Mouse (Mus musculus) left cerebral cortex, adult 18-20 months (tissue): Measurements from ENCODE around the gene Ybey. TPM values are rescaled to one million over a fixed set of nuclear protein-coding genes. Genes with fewer than 3 reads are reported as not detected.

Experiments used
- DNase-seq, 2 experiments: peaks; one replicate each; pipeline ENCODE4 v3.0.0; 2021 to 2022; ENCODE audit warnings: low spot score in 2 of 2, mixed read lengths in 1 of 2
- long read RNA-seq, 2 experiments: library from polyadenylated mRNA; stranded (forward); transcript quantifications; one replicate each; pipeline ENCODE4 v2.0.0; 2021
- total RNA-seq, 2 experiments: library from RNA; stranded (reverse); gene quantifications; 2 replicates each; pipeline ENCODE4 v1.2.3; 2021

The Ybey gene
- 1 to 10 TPM; 4.5 TPM for total RNA-seq
- long read RNA-seq, experiment 1, full-length matches to known transcripts, result 5 of 7 reads
- long read RNA-seq, experiment 1, partial matches to known transcripts, result 1 of 7 reads
- long read RNA-seq, experiment 1, other reads (novel, unspliced or antisense), result 1 of 7 reads
- long read RNA-seq, experiment 2, full-length matches to known transcripts, result 4 of 6 reads
- long read RNA-seq, experiment 2, partial matches to known transcripts, result 1 of 6 reads
- long read RNA-seq, experiment 2, other reads (novel, unspliced or antisense), result 1 of 6 reads

DNA sequence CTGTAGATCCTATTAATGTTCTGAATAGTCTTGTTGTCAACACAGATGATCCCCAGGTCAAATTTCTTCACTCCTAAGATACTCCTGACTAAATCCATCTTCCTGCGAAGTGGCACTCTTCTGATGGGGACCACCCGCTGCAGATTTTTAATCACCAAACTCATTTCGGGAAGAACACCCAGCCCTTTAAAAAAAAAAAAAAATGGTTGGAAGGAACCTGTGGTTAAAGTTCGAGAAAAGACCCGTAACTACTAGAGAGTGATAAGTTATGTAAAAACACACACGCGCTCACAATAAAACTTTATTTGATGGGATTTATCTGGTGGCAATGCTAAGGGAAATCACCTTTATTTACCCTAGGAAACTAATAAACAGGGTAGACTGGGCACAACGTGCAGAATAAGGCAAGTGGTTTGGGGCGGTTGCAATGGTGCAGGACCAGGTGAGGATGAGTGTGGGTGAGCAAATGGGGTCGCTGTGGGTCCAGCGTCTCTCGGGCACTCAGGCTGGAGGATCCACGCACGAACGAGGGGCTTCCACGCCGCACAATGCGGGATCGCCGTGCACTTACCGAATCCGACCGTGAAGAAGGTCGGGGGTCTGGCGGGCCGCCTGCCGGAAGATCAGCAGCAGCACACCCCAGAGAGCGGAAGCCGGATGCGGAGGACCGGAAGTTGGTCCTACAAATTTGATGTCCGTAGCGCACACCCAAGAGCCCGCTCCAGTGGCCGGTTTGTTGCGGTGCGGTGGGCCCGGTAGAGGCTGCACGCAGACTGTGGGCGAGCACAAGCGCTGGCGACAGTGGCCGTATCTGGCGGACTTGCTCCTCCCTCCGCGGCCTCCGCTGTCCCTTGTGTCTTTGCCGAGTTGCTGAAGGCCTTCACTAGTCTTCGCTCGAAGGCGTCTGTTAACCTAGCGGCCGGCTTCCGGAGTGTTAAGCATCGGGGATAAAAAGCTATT is at the start of gene Ybey, which contains the start of gene Mcm3ap:
Gene Ybey (minus strand): TSS at position 912 of the 960 bp plus-strand sequence.
Gene Mcm3ap (plus strand): TSS at position 725 of the 960 bp plus-strand sequence.
- DNase-seq, result peak; percentile 88 to 90

DNA sequence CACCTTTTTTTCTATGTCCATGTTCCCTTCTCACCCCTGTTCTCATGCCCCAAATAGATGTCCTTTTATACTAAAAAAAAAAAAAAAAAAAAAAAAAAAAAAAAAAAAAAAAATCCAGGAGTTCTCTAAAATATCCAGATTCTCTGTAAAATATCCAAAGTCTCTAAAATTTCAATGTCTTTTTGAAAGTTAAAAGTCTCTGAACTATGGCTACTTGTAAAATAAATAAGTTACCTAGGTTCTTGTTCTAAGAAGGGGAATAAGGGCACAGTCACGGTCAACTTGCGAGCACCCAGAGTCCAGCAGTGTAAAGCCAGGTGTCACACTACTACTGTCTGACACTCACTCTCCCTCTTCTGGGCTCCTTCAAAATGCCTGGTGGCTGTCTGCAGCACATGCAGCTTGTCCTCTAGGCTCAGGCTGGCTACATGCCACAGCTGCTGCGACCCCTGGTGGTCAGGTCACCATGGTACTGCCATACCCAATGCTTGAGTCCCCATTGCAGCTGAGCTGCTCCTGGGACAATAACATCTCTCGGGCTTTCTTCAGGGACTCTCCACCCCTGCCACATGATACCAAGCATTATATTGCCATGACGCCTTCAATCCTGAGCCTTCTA is 44.2 kb upstream of the Ybey start:
- peak in 1 of 2 experiments; percentile 34 for DNase-seq

DNA sequence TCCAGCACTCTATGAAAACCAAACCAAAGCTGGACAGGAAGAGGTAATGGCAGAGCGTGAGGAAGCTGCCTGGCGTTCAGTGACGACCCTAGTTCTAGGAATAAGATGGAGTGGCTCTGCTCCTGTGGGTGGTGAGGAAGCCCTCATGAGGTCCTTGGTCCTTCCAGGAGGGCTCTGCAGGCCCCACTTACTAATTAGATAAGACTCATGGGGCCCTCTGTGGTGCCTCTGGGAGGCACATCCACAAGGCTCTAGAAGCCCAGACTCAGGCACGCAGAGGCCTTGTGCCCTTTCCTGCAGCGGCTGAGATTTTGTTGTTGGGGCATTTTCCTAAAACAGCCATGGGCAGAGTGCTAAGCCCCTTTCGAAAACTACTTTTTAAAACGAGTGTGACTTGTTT is 37.0 kb upstream of the Ybey start:
- DNase-seq, result no peak

DNA sequence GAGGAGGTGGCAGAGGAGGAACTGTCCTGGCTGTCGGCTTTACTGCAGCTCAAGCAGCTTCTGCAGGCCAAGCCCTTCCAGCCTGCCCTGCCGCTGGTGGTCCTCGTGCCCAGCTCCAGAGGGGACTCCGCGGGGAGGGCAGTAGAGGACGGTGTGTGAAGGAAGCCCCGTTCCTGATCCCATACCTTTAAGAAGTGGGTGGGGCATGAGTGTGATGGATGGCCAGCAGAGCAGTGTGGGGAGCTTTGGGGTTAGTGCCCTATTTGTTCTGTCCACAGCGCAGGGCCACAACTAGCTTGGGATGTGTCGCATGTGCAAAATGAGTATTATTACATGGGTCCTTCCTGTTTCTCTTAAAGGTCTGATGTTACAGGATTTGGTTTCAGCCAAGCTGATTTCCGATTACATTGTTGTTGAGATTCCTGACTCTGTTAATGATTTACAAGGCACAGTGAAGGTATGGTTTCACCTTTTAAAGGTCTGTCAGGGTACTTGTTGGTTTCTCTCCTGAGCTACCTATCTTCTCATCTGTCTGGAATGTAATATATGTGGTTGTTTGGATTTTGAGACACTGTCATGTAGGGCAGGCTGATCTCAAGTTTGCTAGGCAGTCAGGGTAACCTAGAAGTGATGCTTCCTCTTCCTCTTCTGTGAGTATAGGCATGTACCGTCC is 35.5 kb upstream of the Ybey start:
- DNase-seq, result no peak

DNA sequence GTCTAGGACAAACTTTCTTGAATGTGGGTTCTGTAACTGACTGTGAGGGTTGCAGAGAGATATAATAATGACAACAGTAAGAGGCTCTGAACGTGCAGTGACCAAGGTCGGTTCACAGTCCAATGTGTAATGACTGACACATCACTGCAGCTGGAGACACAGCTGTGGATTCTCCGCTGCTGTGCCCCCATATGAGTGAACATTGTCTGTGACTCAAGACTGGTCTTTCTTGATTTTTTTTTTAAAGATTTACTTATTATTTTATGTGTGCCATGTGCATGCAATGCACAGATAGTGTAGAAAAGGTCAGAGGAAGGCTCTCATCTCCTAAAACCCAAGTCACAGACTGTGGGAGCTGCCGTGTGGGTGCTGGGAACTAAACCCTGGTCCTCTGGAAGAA is 28.6 kb upstream of the Ybey start:
- DNase-seq, result no peak

DNA sequence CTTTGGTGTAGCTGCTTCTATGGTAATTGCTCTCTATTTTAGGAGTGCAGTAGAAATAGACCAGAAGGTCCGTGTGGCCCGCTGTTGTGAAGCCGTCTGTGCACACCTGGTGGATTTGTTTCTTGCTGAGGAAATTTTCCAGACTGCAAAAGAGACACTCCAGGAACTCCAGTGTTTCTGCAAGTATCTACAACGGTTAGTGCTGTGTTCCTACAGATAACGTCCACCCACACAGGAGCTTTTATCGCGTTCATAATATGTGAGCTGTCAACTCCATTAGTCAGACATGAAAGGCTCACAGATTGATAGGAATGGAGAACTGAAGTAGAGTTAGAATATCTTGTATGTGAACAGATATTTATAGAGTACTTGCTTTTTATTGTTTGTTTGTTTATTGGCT is 27.5 kb upstream of the Ybey start:
- DNase-seq, result peak in 1 of 2 experiments; percentile 9

DNA sequence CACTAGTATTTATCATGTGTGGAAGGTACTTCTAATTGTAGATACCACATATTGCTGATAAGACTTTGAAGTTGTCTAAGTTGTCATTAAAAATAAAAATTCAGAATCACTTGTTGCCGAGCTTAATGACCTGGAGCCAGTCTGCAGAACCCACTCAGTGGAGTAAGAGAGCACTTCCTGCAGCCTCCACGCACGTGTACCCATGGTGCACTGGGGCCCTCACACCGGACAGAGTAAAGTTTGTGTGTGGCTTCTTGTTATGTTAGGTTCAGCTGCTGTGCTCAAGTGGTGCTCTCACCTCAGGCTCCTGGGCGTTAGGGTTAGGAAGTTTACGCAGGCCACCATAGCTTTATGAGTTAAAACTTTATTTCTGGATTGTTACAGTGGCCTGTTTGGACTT is 26.6 kb upstream of the Ybey start:
- no peak for DNase-seq

DNA sequence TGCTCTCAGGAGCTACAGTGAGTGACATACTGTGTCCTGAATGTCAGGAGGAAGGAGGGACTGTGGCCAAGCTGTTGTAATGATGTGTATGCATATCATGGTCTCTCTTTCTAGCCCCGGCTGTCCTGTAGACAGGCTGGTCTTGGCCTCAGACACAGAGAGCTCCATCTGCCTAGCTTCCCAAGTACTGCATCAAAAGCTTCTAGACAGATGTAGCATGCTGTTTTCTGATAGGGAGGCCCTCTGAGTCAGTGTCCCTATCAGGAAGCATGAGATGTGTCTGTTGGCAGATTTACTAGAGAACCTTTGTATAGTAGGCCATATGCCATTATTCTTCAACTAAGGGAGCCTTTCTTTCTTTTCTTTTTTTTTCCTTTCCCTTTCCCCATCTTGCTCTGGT is 24.6 kb upstream of the Ybey start:
- no peak for DNase-seq

DNA sequence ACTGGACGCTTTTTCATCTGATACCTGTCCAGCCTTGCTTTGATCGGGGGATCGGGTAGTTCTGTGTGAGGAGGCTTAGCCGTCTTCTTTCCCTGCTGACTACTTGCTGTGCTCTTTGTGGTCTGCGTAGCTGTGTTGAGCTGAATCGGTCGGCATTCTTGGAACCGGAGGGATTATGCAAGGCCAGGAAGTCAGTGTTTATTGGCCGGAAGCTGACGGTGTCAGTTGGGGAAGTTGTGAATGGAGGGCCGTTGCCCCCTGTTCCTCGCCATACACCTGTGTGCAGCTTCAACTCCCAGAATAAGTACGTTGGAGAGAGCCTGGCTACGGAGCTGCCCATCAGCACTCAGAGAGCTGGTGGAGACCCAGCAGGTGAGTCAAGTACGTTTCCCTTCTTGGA is 20.3 kb upstream of the Ybey start:
- DNase-seq, result no peak

DNA sequence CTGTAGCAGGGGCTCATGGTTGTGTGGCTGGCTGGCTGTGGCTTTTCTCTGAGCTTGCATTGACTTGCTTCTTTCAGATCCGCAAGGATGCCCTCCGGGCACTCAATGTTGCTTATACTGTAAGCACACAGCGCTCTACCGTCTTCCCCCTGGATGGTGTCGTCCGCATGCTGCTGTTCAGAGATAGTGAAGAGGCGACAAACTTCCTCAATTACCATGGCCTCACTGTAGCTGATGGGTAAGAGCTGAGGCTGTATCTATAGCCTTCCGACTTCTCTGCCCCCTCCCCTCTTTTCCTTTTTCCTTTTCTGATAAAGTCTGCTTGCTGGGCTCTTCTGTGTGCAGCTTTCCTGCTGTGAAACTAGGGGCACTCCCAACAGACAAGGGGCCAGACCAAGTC is 19.4 kb upstream of the Ybey start:
- no peak for DNase-seq

DNA sequence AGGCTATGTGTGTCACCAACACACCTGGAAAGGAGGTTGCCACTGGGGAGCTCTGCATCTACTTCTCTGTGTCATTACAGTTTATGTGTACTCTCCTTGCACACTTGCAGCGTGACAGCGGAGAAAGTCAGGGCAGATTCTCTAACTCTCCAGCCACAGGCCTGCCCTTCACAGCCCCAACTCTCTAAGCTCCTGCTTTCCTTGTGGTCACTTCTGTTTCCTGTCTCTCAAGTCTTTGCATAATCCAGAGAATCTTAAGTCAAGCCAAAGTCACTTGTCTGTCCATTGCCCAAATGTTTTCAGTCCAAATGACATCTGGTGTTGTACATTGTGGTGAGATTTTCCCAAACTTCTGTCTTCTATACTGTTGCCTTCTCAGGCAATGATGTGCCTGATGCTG is 17.4 kb upstream of the Ybey start:
- no peak for DNase-seq

DNA sequence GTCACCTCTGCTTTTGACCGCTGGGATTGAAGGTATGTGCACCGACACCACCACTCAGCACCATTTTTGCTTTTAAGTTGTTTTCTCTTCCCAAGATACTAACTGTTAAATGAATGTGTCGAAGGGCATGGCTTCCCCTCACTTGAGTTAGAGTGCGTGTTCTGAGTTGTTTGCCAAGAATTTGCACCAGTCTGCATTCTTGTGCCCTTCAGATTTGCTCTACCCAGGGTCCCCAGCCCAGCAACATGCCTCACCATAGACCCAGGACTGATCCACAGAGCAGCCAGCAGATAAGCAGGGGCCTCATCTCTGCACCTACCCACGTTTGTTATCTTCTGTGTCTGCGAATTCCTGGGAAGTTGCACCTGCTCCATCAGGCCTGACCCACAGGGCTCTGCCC is 12.6 kb upstream of the Ybey start:
- no peak for DNase-seq

DNA sequence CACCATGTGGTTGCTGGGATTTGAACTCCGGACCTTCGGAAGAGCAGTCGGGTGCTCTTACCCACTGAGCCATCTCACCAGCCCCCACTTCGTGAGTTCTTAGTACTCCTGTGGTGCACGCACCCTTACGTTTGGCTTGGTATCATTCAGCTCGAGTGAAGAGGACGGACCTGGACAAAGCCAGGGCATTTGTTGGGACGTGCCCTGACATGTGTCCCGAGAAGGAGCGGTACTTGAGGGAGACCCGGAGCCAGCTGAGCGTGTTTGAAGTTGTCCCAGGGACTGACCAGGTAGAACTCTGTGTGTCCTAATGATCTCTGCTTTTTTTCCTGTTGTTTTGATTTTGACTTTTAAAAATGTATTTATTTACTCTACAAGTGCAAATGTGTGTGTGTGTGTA is 11.9 kb upstream of the Ybey start:
- DNase-seq, result no peak

DNA sequence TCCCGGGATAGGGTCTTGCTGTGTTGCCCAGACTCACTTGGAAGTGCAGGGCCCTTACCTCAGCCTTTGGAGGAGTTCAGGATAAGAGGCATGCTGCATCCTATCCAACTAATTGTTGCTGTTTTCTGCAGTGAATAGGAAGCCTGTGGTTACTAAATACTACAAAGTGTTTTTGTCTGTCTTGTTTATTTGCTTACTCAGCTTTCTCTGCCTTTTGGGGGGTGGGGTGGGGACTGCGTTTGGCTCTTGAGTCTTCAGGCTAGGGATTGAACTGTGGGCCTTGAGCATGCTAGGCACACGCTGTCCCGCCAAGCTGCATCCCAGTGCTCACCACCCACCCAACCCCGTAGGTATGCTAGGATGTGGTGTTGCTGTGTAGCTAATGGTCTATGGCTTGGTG is 4.8 kb upstream of the Ybey start:
- no peak for DNase-seq

DNA sequence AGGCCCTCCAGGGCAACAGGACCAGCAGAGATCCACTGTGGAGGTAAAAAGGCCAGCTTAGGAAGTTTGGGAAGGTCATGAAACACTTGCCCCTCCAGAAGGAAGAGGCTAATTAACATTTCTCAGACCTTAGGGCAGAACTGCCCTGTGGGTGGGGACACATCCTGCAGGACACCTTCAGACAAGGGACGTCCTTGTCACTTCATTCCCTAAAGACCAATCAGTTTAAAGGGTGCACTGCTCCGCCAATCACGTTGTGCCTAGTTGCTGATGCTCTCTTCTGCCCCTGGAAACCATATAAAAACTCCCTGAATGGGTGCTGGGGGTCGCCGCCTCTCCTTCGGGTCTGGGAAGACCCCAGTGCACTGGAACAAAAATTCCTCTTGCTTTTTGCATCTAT is 6.2 kb downstream of the Ybey start:
- no peak for DNase-seq

DNA sequence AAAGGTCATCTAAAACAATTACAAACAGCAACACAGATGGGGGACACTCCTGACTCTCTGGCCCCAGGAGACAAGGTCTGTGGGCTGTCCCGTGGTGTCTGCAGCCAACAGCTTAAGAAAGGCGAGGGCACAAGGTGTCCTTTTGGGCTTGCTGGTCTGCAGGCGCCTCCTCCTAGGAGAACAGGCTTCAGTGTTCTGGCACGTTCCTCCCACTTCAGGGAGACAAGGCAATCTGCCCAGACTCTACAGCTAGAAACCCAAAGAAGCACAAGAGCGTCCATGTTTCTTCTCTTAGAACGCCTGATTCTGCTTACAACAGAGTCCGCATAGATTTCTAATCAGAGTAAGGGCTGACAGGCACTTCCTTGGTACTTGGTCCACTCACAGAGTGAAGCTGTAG is 6.6 kb downstream of the Ybey start:
- DNase-seq, result peak; percentile 13 to 29

DNA sequence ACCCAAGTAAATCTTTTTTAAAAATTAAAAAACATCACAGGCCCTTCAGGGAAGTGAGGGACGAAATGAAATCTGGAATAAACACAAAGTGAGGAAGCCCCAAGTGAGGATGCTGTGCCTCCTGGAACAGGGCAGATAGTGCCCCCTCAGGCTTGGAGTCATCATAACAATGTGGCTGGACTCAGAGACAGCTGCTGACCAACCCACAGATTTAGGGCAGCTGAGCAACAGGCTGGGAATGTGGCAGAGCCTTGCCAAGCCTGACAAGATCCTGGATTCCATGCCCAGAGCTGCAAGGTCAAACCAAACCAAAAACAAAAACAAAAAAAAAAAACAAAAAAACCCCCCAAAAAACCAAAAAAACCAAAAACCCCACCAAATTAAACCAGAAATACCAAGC is 7.7 kb downstream of the Ybey start:
- DNase-seq, result no peak

DNA sequence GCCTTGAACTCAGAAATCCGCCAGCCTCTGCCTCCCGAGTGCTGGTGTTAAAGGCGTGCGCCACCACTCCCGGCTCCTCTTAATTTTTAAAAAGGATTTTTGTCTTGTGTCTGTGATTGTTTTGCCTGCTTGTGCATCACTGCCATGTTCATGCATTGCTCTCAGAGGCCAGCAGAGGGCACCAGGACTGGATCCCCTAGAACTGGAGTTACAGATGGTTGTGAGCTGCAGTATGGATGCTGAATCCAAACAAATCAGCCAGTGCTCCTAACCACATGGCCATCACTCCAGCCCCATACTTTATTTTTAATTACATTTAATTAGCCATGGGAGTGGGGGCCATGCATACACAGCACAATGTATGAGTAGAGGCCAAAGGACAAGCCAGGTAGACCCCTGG is 13.6 kb downstream of the Ybey start:
- DNase-seq, result peak; percentile 54 to 61

DNA sequence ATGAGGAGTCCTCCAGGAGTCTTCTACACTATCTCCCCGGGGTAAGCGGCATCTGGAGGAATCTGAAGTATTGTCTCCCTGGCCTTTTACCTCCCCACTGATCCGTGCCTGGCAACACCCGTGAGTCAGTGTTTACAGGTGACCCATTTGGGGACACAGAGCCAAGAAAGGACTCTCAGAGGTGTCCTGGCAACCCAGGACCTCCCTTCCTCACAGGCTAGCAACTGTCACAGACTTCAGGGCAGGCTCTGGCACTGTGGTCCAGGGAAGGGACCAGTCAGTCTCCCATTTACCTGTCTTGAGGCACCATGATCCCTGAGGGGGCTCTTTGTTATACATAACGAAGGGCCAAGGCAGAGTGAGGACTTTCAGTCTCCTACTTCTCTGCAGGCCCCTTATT is 20.1 kb downstream of the Ybey start, which contains the start of gene 2610028H24Rik:
Gene 2610028H24Rik (plus strand): TSS at position 231 of the 400 bp plus-strand sequence.
- no peak for DNase-seq

DNA sequence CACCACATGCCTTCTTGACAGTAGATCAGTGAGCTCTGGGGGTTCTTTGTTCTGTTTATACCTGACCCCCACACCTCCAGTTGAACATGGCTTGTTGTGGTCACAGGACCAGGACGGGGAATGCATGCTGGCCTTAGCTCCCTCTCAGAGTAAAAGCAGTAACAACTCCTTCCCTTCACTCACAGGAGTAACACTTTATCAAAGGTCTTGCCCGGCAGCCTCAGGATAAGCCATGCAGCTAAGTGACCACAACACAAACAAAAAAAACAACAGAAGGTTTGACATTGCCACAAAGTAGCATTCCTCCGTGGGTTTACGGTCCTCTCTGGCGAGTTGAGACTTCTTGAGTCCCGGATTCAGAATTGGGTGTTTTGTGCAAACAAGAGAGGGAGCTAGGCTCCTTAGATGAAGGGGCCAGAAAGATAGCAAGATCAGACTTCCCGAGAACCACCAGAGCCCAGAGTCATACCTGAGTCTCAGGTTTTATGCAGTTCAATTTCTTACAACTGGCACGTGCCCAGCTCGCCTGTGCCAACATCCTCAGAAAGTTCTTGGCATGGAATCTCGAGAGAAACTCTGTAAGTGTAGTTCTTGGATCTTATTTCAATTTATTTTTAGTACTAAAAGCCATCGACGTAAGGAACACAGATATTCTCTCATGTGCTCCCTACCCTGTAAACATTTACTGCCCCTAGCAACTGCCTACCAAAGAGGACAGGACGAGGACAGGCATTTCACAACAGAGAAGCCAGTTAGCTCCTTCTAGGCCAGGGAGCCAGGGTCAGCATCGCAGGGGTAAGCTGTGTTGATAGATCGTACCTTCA is 21.3 kb downstream of the Ybey start:
- DNase-seq, result no peak
